Mouse (Mus musculus) myocyte (in vitro differentiated cells): ENCODE measurements at regions not wholly inside any gene's neighbourhood (a gene's known extent, or its start where the extent isn't known, plus 50 kb on each side); places are given as distances from the start of the nearest gene placed in this dataset.

Experiments used
- H3K27me3 ChIP-seq: one replicate; pipeline ENCODE4 v1.6.1; 2011; ENCODE audit not compliant: control insufficient read depth, insufficient read depth, insufficient read length
- H3K36me3 ChIP-seq: one replicate; pipeline ENCODE4 v1.6.1; 2011; ENCODE audit not compliant: control insufficient read depth, insufficient read depth
- H3K4me2 ChIP-seq: one replicate; pipeline ENCODE4 v1.6.1; 2011; ENCODE audit warnings: low read depth, control low read depth
- H3K4me3 ChIP-seq: one replicate; pipeline ENCODE4 v1.5.1; 2011; ENCODE audit warnings: mild to moderate bottlenecking, control low read depth, moderate library complexity
- H3K79me2 ChIP-seq: one replicate; pipeline ENCODE4 v1.6.1; 2011; ENCODE audit not compliant: control insufficient read depth, insufficient read depth
- H3ac ChIP-seq: one replicate; pipeline ENCODE4 v1.6.1; 2011; ENCODE audit not compliant: control insufficient read depth, insufficient read length
- CEBPB ChIP-seq: IDR thresholded peaks from 2 replicates; pipeline ENCODE4 v1.6.1; 2011; ENCODE audit warnings: mild to moderate bottlenecking, moderate library complexity; ENCODE audit not compliant: poor library complexity, insufficient read depth, severe bottlenecking
- E2F4 ChIP-seq: IDR thresholded peaks from one replicate; pipeline ENCODE4 v1.6.1; 2011; ENCODE audit warnings: mild to moderate bottlenecking, control low read depth, moderate library complexity; ENCODE audit not compliant: insufficient read depth
- MAX ChIP-seq: IDR thresholded peaks from one replicate; pipeline ENCODE4 v1.6.1; 2011; ENCODE audit warnings: low read depth, mild to moderate bottlenecking, control low read depth
- MYOD1 ChIP-seq, 3 experiments: IDR thresholded peaks; one replicate each; pipeline ENCODE4 v1.6.1; 2011; ENCODE audit warnings: control low read depth in 2 of 3, low read depth in 2 of 3, mild to moderate bottlenecking in 2 of 3, moderate library complexity in 1 of 3; ENCODE audit not compliant: insufficient read length in 2 of 3, control insufficient read depth in 1 of 3
- MYOG ChIP-seq, 3 experiments: IDR thresholded peaks; one replicate each; pipeline ENCODE4 v1.6.1; 2011; ENCODE audit warnings: control low read depth in 2 of 3, low read depth in 2 of 3, mild to moderate bottlenecking in 2 of 3; ENCODE audit not compliant: insufficient read length in 2 of 3, control insufficient read depth in 1 of 3, insufficient read depth in 1 of 3
- POLR2A ChIP-seq: IDR thresholded peaks from one replicate; pipeline ENCODE4 v1.6.1; 2011; ENCODE audit warnings: low read depth, mild to moderate bottlenecking, control low read depth, moderate library complexity; ENCODE audit not compliant: insufficient read length
- POLR2AphosphoS2 ChIP-seq: IDR thresholded peaks from one replicate; pipeline ENCODE4 v1.6.1; 2011; ENCODE audit warnings: low read depth, control low read depth; ENCODE audit not compliant: insufficient read length
- REST ChIP-seq: IDR thresholded peaks from one replicate; pipeline ENCODE4 v1.6.1; 2011; ENCODE audit warnings: mild to moderate bottlenecking, control low read depth, moderate library complexity; ENCODE audit not compliant: insufficient read depth, insufficient read length
- SRF ChIP-seq: IDR thresholded peaks from one replicate; pipeline ENCODE4 v1.6.1; 2011; ENCODE audit warnings: low read depth; ENCODE audit not compliant: control insufficient read depth, insufficient read length
- TCF12 ChIP-seq: IDR thresholded peaks from one replicate; pipeline ENCODE4 v1.6.1; 2011; ENCODE audit warnings: mild to moderate bottlenecking, control low read depth; ENCODE audit not compliant: poor library complexity, insufficient read depth, severe bottlenecking
- TCF3 ChIP-seq: IDR thresholded peaks from one replicate; pipeline ENCODE4 v1.6.1; 2011; ENCODE audit warnings: low read depth, control low read depth; ENCODE audit not compliant: insufficient read length
- USF1 ChIP-seq: IDR thresholded peaks from one replicate; pipeline ENCODE4 v1.6.1; 2011; ENCODE audit warnings: low read depth, mild to moderate bottlenecking, control low read depth, moderate library complexity

DNA sequence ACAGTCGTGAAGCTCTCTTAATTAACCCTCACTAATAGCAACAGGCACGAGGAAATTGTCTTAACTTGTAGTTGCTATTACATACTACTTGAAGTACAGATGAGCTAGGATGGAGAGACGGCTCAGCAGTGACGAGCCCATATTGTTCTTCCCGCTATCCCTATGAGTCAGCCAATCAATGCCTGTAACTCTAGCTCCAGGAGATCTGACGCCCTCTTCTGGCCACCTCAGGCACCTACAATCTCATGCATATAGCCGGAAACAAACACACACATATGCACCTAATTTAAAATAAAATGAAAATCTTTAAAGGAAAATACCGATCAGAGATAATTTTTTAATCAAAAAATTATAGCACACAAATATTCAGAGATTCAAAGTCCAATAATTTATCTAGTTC, 125.3 kb upstream of the Fn1 start:
- H3K4me2 ChIP-seq: no peak overlapping the region
- no peaks in the 10 kb centered on the region for H3K36me3 ChIP-seq
- TF ChIP-seq MYOD1 (IDR thresholded peaks at IDR 0.05; ENCODE audit: control insufficient read depth in 1 of 3, insufficient read length in 2 of 3, low read depth in 2 of 3) (no peak), USF1 (no peak), SRF (no peak), TCF12 (no peak), E2F4 (no peak), POLR2A (no peak), CEBPB (no peak), TCF3 (no peak)
- no peak overlapping the region for H3K4me3 ChIP-seq
- no peaks in the 10 kb centered on the region for H3K79me2 ChIP-seq
- no peak overlapping the region for H3ac ChIP-seq
- no peaks in the 10 kb centered on the region for H3K27me3 ChIP-seq

DNA sequence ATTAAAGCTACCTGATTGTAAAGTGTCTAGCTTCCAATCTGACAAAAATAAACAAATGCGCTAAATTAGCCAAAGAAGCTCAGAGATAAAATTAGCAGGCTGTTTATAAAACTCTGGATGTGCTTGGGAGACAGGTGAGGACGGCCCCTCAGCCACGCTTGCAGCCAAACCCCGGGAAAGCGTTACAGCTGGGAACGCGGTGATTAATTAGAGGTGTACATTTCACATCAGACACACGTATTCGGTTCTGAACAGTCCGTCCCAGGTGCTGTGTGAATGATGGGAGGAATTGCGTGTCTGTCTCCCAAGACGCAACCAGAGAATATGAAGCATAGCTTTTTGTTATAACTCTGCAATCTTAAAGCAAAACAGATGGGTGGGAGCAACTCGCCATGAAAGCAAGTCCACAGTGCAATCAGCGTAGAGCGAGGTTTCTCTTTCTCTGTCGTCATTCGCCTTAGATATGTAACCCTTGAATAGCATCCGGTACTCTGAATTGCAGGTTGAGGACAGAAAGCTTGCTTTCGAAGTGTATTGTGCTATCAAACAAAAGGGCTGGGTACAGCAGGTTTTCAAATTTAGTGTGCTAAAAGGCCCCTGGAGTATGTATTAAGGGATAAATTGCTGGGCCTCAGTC, 123.0 kb upstream of the Fn1 start:
- Histone ChIP-seq H3K27me3 (no peaks in the 10 kb centered on the region), H3K36me3 (no peaks in the 10 kb centered on the region), H3ac (no peak overlapping the region), H3K4me3 (no peak overlapping the region), H3K79me2 (no peaks in the 10 kb centered on the region), H3K4me2 (no peak overlapping the region)
- TF ChIP-seq MYOD1 (IDR thresholded peaks at IDR 0.05; ENCODE audit: control insufficient read depth in 1 of 3, insufficient read length in 2 of 3, low read depth in 2 of 3) (no peak), POLR2A (no peak), E2F4 (no peak), MAX (no peak), SRF (no peak), MYOG (IDR thresholded peaks at IDR 0.05; ENCODE audit: control insufficient read depth in 1 of 3, insufficient read depth in 1 of 3, insufficient read length in 2 of 3, low read depth in 2 of 3) (no peak)

- no peaks in the 10 kb centered on the region for H3K79me2 ChIP-seq
- H3K4me3 ChIP-seq: no peak overlapping the region
- H3K27me3 ChIP-seq: no peaks in the 10 kb centered on the region
- no peaks in the 10 kb centered on the region for H3K36me3 ChIP-seq
- no peak overlapping the region for H3ac ChIP-seq
- H3K4me2 ChIP-seq: no peak overlapping the region
- TF ChIP-seq POLR2A: no peak
- TF ChIP-seq TCF12: no peak
- TF ChIP-seq E2F4: no peak
- no peak for TF ChIP-seq CEBPB
- TF ChIP-seq TCF3: no peak
- TF ChIP-seq SRF: no peak
Observed at GRCm38 (mm10) chr1:71772526-71772925, 119.5 kb upstream of the Fn1 start.

- TF ChIP-seq TCF3 (no peak), SRF (no peak), MYOD1 (IDR thresholded peaks at IDR 0.05; ENCODE audit: control insufficient read depth in 1 of 3, insufficient read length in 2 of 3, low read depth in 2 of 3) (no peak)
- no peaks in the 10 kb centered on the region for H3K79me2 ChIP-seq
- H3K27me3 ChIP-seq: no peaks in the 10 kb centered on the region
- no peaks in the 10 kb centered on the region for H3K36me3 ChIP-seq
- no peak overlapping the region for H3K4me2 ChIP-seq
- H3ac ChIP-seq: no peak overlapping the region
- no peak overlapping the region for H3K4me3 ChIP-seq
Observed at GRCm38 (mm10) chr1:71771798-71772197, 118.8 kb upstream of the Fn1 start.

GRCm38 (mm10) chr1:71769595-71769994, 116.6 kb upstream of the Fn1 start:
- Histone ChIP-seq H3ac (no peak overlapping the region), H3K36me3 (no peaks in the 10 kb centered on the region), H3K4me3 (no peak overlapping the region), H3K4me2 (no peak overlapping the region), H3K27me3 (no peaks in the 10 kb centered on the region), H3K79me2 (no peaks in the 10 kb centered on the region)
- no peak for TF ChIP-seq USF1
- no peak for TF ChIP-seq POLR2A
- no peak for TF ChIP-seq REST
- TF ChIP-seq E2F4: no peak
- TF ChIP-seq SRF: no peak
- TF ChIP-seq MYOD1 (IDR thresholded peaks at IDR 0.05; ENCODE audit: control insufficient read depth in 1 of 3, insufficient read length in 2 of 3, low read depth in 2 of 3): no peak
- no peak for TF ChIP-seq MAX
- TF ChIP-seq POLR2AphosphoS2: no peak
- TF ChIP-seq MYOG (IDR thresholded peaks at IDR 0.05; ENCODE audit: control insufficient read depth in 1 of 3, insufficient read depth in 1 of 3, insufficient read length in 2 of 3, low read depth in 2 of 3): no peak
- no peak for TF ChIP-seq TCF12
- TF ChIP-seq CEBPB: no peak
- TF ChIP-seq TCF3: no peak

GRCm38 (mm10) chr1:71767705-71768104, 114.7 kb upstream of the Fn1 start:
- Histone ChIP-seq H3K27me3 (no peaks in the 10 kb centered on the region), H3K4me3 (no peak overlapping the region), H3K36me3 (no peaks in the 10 kb centered on the region), H3ac (no peak overlapping the region), H3K79me2 (no peaks in the 10 kb centered on the region), H3K4me2 (no peak overlapping the region)
- TF ChIP-seq MYOG (IDR thresholded peaks at IDR 0.05; ENCODE audit: control insufficient read depth in 1 of 3, insufficient read depth in 1 of 3, insufficient read length in 2 of 3, low read depth in 2 of 3): no peak
- no peak for TF ChIP-seq USF1
- TF ChIP-seq MAX: no peak
- TF ChIP-seq REST: no peak
- TF ChIP-seq TCF3: no peak
- TF ChIP-seq POLR2AphosphoS2: no peak
